Mouse (Mus musculus) MEL (cell line): ENCODE data around the gene Afp. TPM values are rescaled to one million over a fixed set of nuclear protein-coding genes. Genes with fewer than 3 reads are reported as not detected.

Experiments used
- DNase-seq: peaks from one replicate; pipeline ENCODE4 v3.0.0; 2011; ENCODE audit warnings: low read depth, low spot score
- H3K27ac ChIP-seq: 2 replicates; pipeline ENCODE4 v1.5.1; 2012; ENCODE audit warnings: low read depth, mild to moderate bottlenecking, control low read depth, low read length, moderate library complexity; ENCODE audit not compliant: control insufficient read depth
- H3K27me3 ChIP-seq, 2 experiments: fragments of 150-350 bp in 1 of 2; sonication (generic) in 1 of 2; 2 replicates each; pipeline ENCODE4 v1.6.1; 2012; ENCODE audit warnings: low read length in 2 of 2, mild to moderate bottlenecking in 2 of 2, improper control_type of control experiment in 1 of 2, moderate library complexity in 1 of 2; ENCODE audit not compliant: insufficient read depth in 2 of 2, control insufficient read depth in 1 of 2
- H3K36me3 ChIP-seq, 2 experiments: 2 replicates each; pipeline ENCODE4 v1.6.1; 2012 to 2014; ENCODE audit warnings: low read length in 2 of 2, improper control_type of control experiment in 1 of 2, inconsistent platforms in 1 of 2, mild to moderate bottlenecking in 1 of 2; ENCODE audit not compliant: insufficient read depth in 2 of 2, control insufficient read depth in 1 of 2
- H3K4me1 ChIP-seq, 2 experiments: fragments of 150-350 bp in 1 of 2; sonication (generic) in 1 of 2; 2 replicates each; pipeline ENCODE4 v1.6.1; 2012; ENCODE audit warnings: low read length in 2 of 2, improper control_type of control experiment in 1 of 2, mild to moderate bottlenecking in 1 of 2; ENCODE audit not compliant: insufficient read depth in 2 of 2, control insufficient read depth in 1 of 2
- H3K4me3 ChIP-seq, 2 experiments: fragments of 150-350 bp in 1 of 2; sonication (generic) in 1 of 2; 2 replicates each; pipeline ENCODE4 v1.5.1; 2012; ENCODE audit warnings: low read depth in 2 of 2, low read length in 2 of 2, mild to moderate bottlenecking in 2 of 2, moderate library complexity in 2 of 2, control low read depth in 1 of 2, improper control_type of control experiment in 1 of 2; ENCODE audit not compliant: control insufficient read depth in 1 of 2, insufficient read depth in 1 of 2
- H3K79me2 ChIP-seq: 2 replicates; pipeline ENCODE4 v1.6.1; 2012; ENCODE audit warnings: mild to moderate bottlenecking, low read length, moderate library complexity; ENCODE audit not compliant: control insufficient read depth, poor library complexity, insufficient read depth
- H3K9ac ChIP-seq: 2 replicates; pipeline ENCODE4 v1.6.1; 2012; ENCODE audit warnings: low read depth, mild to moderate bottlenecking, control low read depth, low read length, moderate library complexity; ENCODE audit not compliant: control insufficient read depth, poor library complexity, severe bottlenecking
- H3K9me3 ChIP-seq: fragments of 150-350 bp; sonication (generic); replicated peaks from 2 replicates; pipeline ENCODE4 v1.6.1; 2012; ENCODE audit warnings: mild to moderate bottlenecking, low read length, improper control_type of control experiment, moderate library complexity; ENCODE audit not compliant: insufficient read depth
- BHLHE40 ChIP-seq: IDR thresholded peaks from 2 replicates; pipeline ENCODE4 v1.6.1; 2012; ENCODE audit warnings: low read depth, mild to moderate bottlenecking, inconsistent platforms, low read length, improper control_type of control experiment, borderline replicate concordance
- CHD1 ChIP-seq: IDR thresholded peaks from 2 replicates; pipeline ENCODE4 v1.6.1; 2012; ENCODE audit warnings: low read depth, mild to moderate bottlenecking, inconsistent platforms, low read length, improper control_type of control experiment
- EP300 ChIP-seq, 2 experiments: IDR thresholded peaks; 2 replicates each; pipeline ENCODE4 v1.6.1; 2011; ENCODE audit warnings: improper control_type of control experiment in 2 of 2, low read length in 2 of 2, low read depth in 1 of 2, mild to moderate bottlenecking in 1 of 2
- ETS1 ChIP-seq: IDR thresholded peaks from 2 replicates; pipeline ENCODE4 v1.6.1; 2012; ENCODE audit warnings: low read depth, mild to moderate bottlenecking, inconsistent platforms, low read length, improper control_type of control experiment, moderate library complexity
- GABPA ChIP-seq: IDR thresholded peaks from 2 replicates; pipeline ENCODE4 v1.6.1; 2012; ENCODE audit warnings: low read depth, mild to moderate bottlenecking, inconsistent platforms, low read length, improper control_type of control experiment, moderate library complexity
- JUND ChIP-seq: IDR thresholded peaks from 2 replicates; pipeline ENCODE4 v1.6.1; 2011; ENCODE audit warnings: low read depth, mild to moderate bottlenecking, improper control_type of control experiment, low read length
- KAT2A ChIP-seq: conservative IDR thresholded peaks from 2 replicates; pipeline ENCODE4 v1.6.1; 2012; ENCODE audit warnings: low read depth, low read length, improper control_type of control experiment, inconsistent platforms
- MAFK ChIP-seq: IDR thresholded peaks from 2 replicates; pipeline ENCODE4 v1.6.1; 2011; ENCODE audit warnings: low read depth, mild to moderate bottlenecking, low read length, improper control_type of control experiment, borderline replicate concordance
- MAX ChIP-seq: IDR thresholded peaks from 2 replicates; pipeline ENCODE4 v1.6.1; 2011; ENCODE audit warnings: low read length, improper control_type of control experiment
- MYB ChIP-seq: IDR thresholded peaks from 2 replicates; pipeline ENCODE4 v1.6.1; 2011; ENCODE audit warnings: mild to moderate bottlenecking, low read depth, low read length, improper control_type of control experiment
- MYC ChIP-seq: IDR thresholded peaks from 2 replicates; pipeline ENCODE4 v1.6.1; 2011; ENCODE audit warnings: low read depth, mild to moderate bottlenecking, low read length, improper control_type of control experiment, moderate library complexity
- NELFE ChIP-seq: IDR thresholded peaks from 2 replicates; pipeline ENCODE4 v1.6.1; 2011; ENCODE audit warnings: low read depth, low read length, improper control_type of control experiment
- POLR2A ChIP-seq, 2 experiments: IDR thresholded peaks; 2 replicates each; pipeline ENCODE4 v1.6.1; 2011 to 2012; ENCODE audit warnings: low read length in 2 of 2, mild to moderate bottlenecking in 2 of 2, control low read depth in 1 of 2, improper control_type of control experiment in 1 of 2, low read depth in 1 of 2, moderate library complexity in 1 of 2; ENCODE audit not compliant: control insufficient read depth in 1 of 2, insufficient read depth in 1 of 2, poor library complexity in 1 of 2
- POLR2AphosphoS5 ChIP-seq: IDR thresholded peaks from 2 replicates; pipeline ENCODE4 v1.6.1; 2012; ENCODE audit warnings: low read depth, borderline replicate concordance, mild to moderate bottlenecking, inconsistent platforms, low read length, moderate library complexity, mixed read lengths
- RAD21 ChIP-seq: IDR thresholded peaks from 2 replicates; pipeline ENCODE4 v1.6.1; 2011; ENCODE audit warnings: mild to moderate bottlenecking, low read depth, low read length, improper control_type of control experiment
- SIN3A ChIP-seq: IDR thresholded peaks from 2 replicates; pipeline ENCODE4 v1.6.1; 2012; ENCODE audit warnings: low read length, improper control_type of control experiment, inconsistent platforms
- UBTF ChIP-seq: IDR thresholded peaks from 2 replicates; pipeline ENCODE4 v1.6.1; 2012; ENCODE audit warnings: low read depth, mild to moderate bottlenecking, inconsistent platforms, low read length, improper control_type of control experiment, moderate library complexity, borderline replicate concordance; ENCODE audit not compliant: insufficient read depth
- USF2 ChIP-seq, 2 experiments: IDR thresholded peaks; 2 replicates each; pipeline ENCODE4 v1.6.1; 2011 to 2012; ENCODE audit warnings: improper control_type of control experiment in 2 of 2, low read length in 2 of 2, borderline replicate concordance in 1 of 2, inconsistent platforms in 1 of 2, low read depth in 1 of 2, mild to moderate bottlenecking in 1 of 2; ENCODE audit not compliant: insufficient read depth in 1 of 2
- ZC3H11A ChIP-seq: IDR thresholded peaks from 2 replicates; pipeline ENCODE4 v1.6.1; 2012; ENCODE audit warnings: low read depth, mild to moderate bottlenecking, inconsistent platforms, low read length, improper control_type of control experiment
- ZNF384 ChIP-seq: IDR thresholded peaks from 2 replicates; pipeline ENCODE4 v1.6.1; 2012; ENCODE audit warnings: low read depth, mild to moderate bottlenecking, inconsistent platforms, low read length, improper control_type of control experiment
- polyA plus RNA-seq, 2 experiments: library from polyadenylated mRNA; stranded (reverse) in 1 of 2; unstranded in 1 of 2; fragments of >175 nt in 1 of 2; fragments of >200 nt in 1 of 2; gene quantifications; 2 replicates each; pipeline versions ENCODE4 v1.2.1 to v1.2.4; 2012; ENCODE audit warnings: low replicate concordance in 2 of 2, low read depth in 1 of 2; ENCODE audit not compliant: insufficient read length in 2 of 2, insufficient read depth in 1 of 2, missing spikeins in 1 of 2
- total RNA-seq: library from RNA; depleted of rRNA; stranded (reverse); fragments of 300-350 nt; gene quantifications from 2 replicates; pipeline ENCODE4 v1.2.3, GENCODE M21; 2012

Afp gene
- total and polyA plus RNA-seq, 3 experiments: 0.15 to 0.39 TPM; not detected in 1

DNA sequence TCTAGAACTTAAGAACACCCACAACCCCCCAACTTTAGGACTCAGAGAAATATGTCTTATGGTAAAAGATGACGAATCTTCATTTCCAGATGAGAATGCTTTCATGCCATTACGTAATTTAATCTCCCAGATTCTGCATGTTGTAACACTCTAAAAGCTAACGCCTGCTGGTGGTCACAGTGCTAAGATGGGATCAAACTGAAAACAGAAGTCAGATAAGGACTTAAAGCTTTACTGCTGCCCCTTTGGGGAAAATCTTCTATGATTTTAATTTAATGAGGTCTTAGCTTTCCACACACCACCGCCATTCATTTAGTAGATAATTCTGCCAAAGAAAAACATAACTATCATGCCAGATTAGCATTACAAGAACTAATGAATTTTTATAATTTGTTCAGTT is 23.7 kb upstream of the Afp start:
- TF ChIP-seq ETS1 (no peak), SIN3A (no peak), UBTF (no peak), RAD21 (no peak), MYB (no peak), POLR2AphosphoS5 (no peak)
- H3K27me3 ChIP-seq: no peaks in the 10 kb centered on the region
- H3K27ac ChIP-seq: no peak overlapping the region
- DNase-seq: no peak
- H3K9me3 ChIP-seq: no peaks in the 10 kb centered on the region
- H3K9ac ChIP-seq: no peak overlapping the region
- no peak overlapping the region for H3K4me3 ChIP-seq
- H3K79me2 ChIP-seq: no peaks in the 10 kb centered on the region
- no peaks in the 10 kb centered on the region for H3K4me1 ChIP-seq
- no peaks in the 10 kb centered on the region for H3K36me3 ChIP-seq

DNA sequence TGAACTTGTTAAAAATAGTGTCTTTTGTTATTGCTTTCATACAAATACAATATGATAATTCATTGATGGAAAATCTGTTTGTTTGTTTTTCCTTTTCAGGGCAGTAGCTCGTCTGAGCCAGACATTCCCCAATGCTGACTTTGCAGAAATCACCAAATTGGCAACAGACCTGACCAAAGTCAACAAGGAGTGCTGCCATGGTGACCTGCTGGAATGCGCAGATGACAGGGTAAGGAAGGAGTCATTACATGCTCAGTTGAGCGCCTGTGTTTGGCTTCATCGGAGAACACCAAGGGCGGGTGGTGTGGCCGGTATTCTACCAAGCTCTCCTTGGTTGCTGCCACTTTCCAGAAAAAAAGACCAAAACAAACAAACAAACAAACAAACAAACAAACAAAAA is 23.3 kb upstream of the Afp start:
- H3K36me3 ChIP-seq: no peaks in the 10 kb centered on the region
- no peaks in the 10 kb centered on the region for H3K9me3 ChIP-seq
- no peaks in the 10 kb centered on the region for H3K79me2 ChIP-seq
- H3K27ac ChIP-seq: no peak overlapping the region
- no peaks in the 10 kb centered on the region for H3K27me3 ChIP-seq
- no peak for DNase-seq
- H3K9ac ChIP-seq: no peak overlapping the region
- H3K4me3 ChIP-seq: no peak overlapping the region
- no peaks in the 10 kb centered on the region for H3K4me1 ChIP-seq
- TF ChIP-seq MYC: no peak
- no peak for TF ChIP-seq NELFE
- no peak for TF ChIP-seq SIN3A
- TF ChIP-seq USF2 (IDR thresholded peaks at IDR 0.05; ENCODE audit: borderline replicate concordance in 1 of 2, insufficient read depth in 1 of 2, low read depth in 1 of 2, low read length in 2 of 2): no peak
- no peak for TF ChIP-seq ETS1
- TF ChIP-seq, all 39 proteins: peak for 0

DNA sequence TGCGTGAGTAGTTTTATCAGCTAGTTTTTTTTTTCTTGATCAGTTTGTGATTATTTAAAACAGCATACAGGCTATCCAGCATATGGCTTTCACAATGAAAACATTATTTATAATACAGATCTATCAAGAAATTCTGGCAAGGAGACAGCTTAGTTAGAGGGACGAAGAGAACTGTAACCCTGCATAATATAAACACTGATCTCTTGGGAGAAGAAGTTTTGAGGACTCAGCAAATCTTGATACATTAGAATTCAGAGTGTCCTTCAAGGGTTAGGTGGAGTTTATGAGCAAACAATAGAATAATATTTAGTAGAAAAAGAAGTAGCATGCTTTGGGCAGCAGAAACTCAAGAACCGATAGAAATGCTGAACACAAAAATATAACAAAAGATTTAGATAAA is 19.7 kb upstream of the Afp start:
- no peaks in the 10 kb centered on the region for H3K9me3 ChIP-seq
- no peaks in the 10 kb centered on the region for H3K27me3 ChIP-seq
- H3K79me2 ChIP-seq: no peaks in the 10 kb centered on the region
- H3K27ac ChIP-seq: no peak overlapping the region
- H3K36me3 ChIP-seq: no peaks in the 10 kb centered on the region
- no peak for TF ChIP-seq MAX
- no peak for TF ChIP-seq MAFK
- no peak for TF ChIP-seq BHLHE40
- TF ChIP-seq ZC3H11A: no peak
- TF ChIP-seq KAT2A: no peak
- no peak for TF ChIP-seq USF2 (IDR thresholded peaks at IDR 0.05; ENCODE audit: borderline replicate concordance in 1 of 2, insufficient read depth in 1 of 2, low read depth in 1 of 2, low read length in 2 of 2)
- no peak for TF ChIP-seq ETS1
- TF ChIP-seq RAD21: no peak
- TF ChIP-seq EP300 (IDR thresholded peaks at IDR 0.05; ENCODE audit: low read depth in 1 of 2, low read length in 2 of 2): no peak
- no peak for TF ChIP-seq POLR2A (IDR thresholded peaks at IDR 0.05; ENCODE audit: control insufficient read depth in 1 of 2, insufficient read depth in 1 of 2, low read depth in 1 of 2, low read length in 2 of 2, poor library complexity in 1 of 2)
- TF ChIP-seq ZNF384: no peak
- no peak for TF ChIP-seq JUND
- TF ChIP-seq GABPA: no peak
- no peak for TF ChIP-seq CHD1
- DNase-seq: no peak
- H3K4me1 ChIP-seq: no peaks in the 10 kb centered on the region
- no peak overlapping the region for H3K4me3 ChIP-seq
- H3K9ac ChIP-seq: no peak overlapping the region
